Mouse (Mus musculus) cerebellum, adult 9-11 months (tissue): ENCODE measurements at regions not wholly inside any gene's neighbourhood (a gene's known extent, or its start where the extent isn't known, plus 50 kb on each side); places are given as distances from the start of the nearest gene placed in this dataset.
A peak's percentile ranks its signal among the peaks of the same experiment; 100 is the strongest.

Source experiments
- DNase-seq: peaks from one replicate; pipeline ENCODE4 v3.0.0; 2022

DNA sequence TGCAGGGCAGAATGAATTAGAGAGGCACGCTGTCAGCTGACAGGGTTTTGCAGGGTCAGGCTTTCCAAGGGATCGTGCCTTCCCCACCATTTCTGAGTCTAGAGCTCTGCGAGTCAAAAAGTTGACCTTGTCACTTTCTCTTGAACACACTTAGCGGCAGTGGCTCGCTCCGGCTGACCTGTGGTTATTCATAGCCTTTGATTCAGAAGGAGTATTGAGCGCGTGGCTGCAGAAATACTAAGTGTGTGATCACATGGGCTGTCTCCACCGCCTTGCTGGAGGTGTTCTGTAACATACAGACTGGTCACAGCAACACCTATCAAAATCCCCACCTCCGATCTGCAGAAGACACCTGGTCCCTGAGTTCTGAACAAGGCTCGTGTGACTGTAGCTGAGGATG lies 252.9 kb downstream of the Uaca start:
- no peak for DNase-seq

DNA sequence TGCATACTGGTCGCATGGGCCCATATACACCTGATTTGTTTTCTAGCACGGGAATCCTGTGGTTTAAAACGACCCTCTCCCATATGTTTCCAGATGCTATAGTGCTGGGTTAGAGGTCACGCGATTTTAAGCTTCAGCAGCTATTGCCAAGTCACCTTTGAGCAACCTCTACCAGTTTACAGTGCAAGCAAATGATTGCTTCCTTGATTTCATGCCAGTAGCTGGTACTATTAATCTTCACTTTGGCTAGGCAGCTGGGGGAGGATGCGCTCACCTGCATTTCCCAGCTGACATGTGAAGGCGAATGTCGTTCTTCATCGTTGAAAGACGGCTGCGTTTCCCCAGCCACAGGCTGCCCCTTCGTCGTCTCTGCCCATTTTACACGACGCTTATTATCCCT lies 254.2 kb downstream of the Uaca start:
- no peak for DNase-seq

- DNase-seq, result no peak
Measured at GRCm38 (mm10) chr9:61052621-61053020, 258.3 kb downstream of the Uaca start.

- DNase-seq, result no peak
Measured at GRCm38 (mm10) chr9:61054427-61054826, 260.1 kb downstream of the Uaca start.

GRCm38 (mm10) chr9:61055392-61055791 lies 261.1 kb downstream of the Uaca start:
- DNase-seq, result no peak

- DNase-seq, result no peak
Measured at GRCm38 (mm10) chr9:61055928-61056730, 261.8 kb downstream of the Uaca start.

GRCm38 (mm10) chr9:61056731-61057270 lies 262.5 kb downstream of the Uaca start:
- DNase-seq, result no peak

DNA sequence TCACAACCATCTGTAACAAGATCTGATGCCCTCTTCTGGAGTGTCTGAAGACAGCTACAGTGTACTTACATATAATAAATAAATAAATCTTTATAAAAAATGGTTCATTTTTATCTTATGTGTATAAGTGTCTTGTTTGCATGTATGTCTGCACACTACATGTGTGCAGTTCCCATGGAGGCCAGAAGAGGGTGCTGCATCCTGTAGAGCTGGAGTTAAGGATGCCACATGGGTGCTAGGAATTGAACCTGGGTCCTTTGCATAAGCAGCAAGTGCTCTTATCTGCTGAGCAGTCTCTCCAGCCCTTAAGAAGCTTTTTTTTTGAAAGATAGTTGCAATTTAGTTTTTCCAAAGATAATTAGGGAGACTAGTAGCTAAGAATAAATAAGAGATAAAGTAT lies 264.9 kb downstream of the Uaca start:
- DNase-seq, result no peak

DNA sequence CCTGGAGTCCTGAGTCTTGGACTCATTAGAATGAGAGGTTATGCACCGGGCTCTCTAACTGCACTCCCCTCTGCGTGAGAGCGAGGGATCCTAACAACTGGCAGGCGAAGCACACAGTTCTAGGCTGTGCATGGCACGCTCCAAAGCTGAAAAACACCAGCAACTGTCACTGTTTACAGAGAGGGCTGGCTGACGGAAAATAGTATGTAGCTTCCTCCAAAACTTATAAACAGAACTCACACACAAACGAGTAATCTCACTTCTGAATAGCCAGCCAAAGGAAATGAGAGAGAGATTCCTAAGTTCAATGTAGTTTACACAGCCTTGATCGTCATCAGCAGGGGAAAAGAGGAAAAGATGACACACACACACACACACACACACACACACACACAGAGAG lies 266.6 kb downstream of the Uaca start:
- no peak for DNase-seq

GRCm38 (mm10) chr9:61064714-61065305 lies 270.5 kb downstream of the Uaca start:
- DNase-seq, result no peak

DNA sequence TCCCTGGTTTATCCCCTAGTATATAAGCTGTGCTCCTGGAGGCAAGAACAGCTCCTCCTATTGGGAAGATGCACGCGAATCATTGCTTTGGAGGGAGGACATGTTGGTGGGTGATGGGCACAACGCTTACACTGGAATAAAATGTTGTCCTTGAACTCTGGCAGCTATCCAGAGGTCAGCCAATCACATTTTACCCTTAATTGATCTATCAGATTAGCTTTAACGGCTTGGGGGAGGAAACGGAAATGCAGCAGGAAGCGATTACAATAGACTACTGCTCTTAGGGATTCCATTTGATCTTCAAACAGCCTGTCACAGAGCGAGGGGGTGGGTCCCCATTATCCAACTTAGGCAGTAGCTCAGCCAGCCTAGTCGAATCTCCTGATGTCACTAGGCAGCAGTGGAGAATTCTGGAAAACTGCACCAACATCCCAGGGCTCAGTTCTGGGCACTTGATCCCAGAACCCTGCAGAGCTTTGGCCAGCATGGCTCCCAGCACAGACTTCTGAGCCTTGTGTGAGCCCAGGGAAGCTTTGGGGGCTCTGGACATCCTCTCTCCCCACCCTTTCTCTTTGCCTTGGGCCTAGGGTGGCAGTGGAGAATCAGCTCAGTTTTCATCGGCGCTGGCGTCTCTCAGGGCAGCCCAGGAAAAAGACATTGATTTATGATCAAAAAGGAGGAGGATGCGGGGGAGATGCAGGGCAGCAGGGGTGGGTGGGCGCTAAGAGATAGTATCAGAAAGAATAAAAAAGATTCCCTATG lies 275.4 kb downstream of the Uaca start:
- DNase-seq, result no peak

- no peak for DNase-seq
Measured at GRCm38 (mm10) chr9:61070315-61070707, 276.0 kb downstream of the Uaca start.

DNA sequence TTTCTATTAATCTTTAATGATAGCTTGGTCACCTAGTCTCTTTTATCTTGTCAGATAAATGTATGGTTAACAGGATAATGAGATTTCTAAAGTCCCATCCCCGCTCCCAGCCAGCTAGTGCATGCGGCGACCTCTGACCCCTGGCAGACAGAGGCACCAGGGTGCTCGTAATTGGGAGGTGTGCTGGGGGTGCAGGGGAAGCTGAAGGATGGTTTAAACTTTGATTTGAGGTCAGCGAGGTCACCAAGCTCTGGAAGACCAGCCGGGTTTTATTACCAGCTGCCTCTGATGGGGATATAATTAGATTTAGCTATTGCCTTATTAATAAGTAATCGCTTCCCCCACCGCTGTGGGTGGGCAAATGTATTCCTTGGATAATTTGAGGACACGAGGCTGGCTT lies 276.5 kb downstream of the Uaca start:
- DNase-seq, result no peak

DNA sequence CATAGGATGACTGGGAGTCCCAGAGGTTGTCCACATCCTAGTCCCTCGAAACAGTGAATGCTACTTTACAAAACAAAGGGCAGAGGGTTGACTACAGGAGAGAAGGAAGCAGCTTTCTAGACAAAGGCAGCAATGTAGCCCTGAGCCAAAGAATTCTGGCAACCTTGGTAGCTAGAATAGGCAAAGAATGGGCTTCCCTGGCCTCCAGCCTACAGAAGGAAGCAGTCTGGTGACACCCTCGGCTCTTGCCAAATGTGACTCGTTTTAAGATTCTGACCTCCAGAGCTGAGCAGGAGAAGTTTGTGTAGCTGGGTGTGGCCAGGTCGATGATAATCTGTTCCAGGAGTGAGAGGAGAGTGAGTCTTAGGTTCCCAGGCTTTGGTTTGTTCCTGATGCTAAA lies 279.1 kb downstream of the Uaca start:
- DNase-seq, result no peak

DNA sequence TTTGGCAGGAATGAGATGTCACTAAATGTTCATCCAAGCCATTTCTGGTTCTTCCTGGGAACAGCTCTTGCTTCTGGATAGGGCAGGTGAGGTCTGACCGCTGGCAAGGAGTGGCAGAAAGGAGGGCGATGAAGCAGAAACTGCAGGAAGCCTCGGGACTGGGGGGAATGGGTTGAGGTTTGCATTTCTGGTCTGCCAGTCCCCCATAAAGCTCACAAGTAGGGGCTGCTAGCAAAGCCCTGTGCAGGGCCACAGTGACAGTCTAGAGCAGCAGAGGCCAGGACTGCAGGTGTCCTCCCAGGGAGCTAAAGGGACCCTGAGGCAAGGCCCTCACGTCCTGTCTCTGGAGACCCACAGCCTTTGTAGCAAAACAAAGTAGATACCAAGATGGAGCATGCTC lies 280.7 kb downstream of the Uaca start:
- DNase-seq, result no peak

GRCm38 (mm10) chr9:61077181-61077580 lies 282.8 kb downstream of the Uaca start:
- no peak for DNase-seq

DNA sequence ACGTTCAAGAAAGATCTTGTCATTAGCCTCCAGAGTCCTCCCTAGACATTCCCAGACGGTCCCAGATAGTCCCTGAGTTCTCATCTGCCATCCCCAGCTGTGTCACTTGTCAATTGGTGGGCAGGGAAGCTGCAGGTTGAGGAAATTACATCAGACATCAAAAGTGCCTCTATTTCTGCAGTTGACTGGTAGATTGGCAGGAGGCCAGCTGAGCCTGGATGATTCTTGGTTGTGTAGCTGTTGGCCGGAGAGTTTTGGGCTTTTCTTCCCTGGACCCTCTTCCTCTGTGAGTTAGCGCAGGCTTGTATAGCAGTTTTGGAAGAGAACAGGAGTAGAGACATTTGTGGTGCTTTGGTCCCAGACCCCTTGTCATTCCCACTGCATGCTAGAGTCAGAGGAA lies 283.5 kb downstream of the Uaca start:
- no peak for DNase-seq

DNA sequence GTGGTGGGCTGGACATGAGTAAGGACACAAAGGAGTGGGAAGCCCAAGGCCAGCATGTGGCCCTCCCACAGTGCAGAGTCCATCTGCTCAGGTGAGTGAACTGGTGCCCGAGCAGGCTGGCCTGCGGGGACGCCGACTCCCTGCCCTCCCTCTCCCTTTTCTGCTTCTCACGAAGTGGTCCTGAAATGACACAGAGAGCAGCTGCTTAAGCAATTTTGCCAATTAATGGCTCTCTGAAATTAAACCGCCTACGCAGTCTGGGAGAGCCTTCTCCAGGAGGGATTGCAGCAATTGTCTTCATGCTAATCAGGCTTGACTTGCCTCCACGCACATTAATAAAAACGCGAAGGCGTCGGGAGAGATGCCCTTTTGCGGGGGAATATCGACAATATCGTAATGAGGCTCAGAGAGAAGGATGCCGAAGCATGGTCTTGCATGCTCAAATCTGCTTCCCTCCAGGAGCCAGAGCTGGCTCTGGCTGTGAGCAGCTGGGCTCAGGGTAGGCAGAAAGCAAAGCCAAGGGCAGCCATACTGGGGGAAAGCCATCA lies 287.2 kb downstream of the Uaca start:
- peak; percentile 87 for DNase-seq

DNA sequence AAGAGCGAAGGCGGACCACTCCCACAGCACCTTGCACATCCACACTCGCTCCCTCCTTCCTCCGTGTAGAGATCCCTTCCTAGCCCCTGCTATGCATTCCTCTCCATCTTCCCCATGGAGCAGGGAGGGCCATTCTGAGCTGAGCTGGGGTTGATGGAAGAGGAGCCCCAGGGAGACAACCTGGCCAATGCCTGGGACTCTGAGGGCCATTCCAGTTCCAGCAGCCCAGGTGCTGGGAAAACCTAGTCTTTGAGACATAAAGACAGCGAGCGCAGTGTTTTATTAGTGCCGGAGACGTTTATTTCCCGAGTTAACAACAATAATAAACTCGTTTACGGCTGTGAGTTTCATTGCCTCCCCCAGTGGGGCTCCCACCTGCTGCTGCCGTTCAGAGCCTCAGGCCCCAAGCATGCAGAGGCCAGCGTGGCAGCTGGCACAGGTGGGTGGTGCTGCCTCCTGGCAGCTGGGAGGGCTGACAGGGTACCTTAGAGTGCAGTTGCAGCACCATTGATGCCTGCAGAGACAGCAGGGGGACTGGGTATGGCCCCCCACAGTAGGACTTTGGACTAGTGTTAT lies 287.4 kb upstream of the Tle3 start:
- DNase-seq, result no peak

DNA sequence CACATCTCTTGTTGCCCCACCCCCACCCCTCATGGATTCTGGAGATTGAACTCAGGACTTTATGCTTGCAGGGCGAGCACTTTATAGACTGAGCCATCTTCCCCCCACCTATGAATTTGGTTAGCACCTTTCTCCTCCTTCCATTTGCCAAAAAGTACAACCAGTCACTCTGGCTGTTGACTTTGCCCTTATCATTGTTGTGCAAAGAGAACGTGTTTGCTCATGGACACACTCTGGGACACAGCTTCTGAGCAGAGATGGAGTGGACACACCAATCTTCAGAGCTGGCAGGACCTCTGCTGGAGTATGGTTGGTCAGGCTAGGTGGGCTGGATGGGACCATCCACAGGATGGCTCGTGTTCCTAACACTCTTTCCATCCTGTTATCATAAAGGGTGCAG lies 285.1 kb upstream of the Tle3 start:
- DNase-seq, result no peak

- DNase-seq, result no peak
Measured at GRCm38 (mm10) chr9:61089066-61089686, 283.0 kb upstream of the Tle3 start.

DNA sequence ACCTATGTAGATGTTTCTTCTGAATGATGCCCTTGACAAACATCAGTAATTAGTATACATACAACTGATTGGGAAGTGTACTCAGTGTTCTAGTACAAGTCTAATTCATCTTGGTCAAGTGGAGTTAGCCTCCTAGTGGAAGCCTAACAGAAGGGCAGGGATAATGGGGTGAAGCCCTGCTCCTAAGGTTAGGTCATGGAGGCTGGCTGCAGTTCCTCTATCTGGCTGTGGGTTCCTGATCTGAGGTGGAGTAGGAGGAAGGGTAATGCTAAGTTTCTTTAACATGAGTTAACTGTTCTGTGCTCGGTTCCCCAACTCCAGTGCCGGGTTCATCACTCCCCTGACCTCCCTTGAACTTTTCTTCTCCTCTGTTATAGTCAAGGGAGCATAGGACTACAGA lies 281.1 kb upstream of the Tle3 start:
- DNase-seq, result no peak
